Mouse (Mus musculus) mouse embryonic stem cell (cell line): Measurements from ENCODE around the gene Map3k20.

Experiments used
- in situ Hi-C, 2 experiments: fragments of 300-500 bp; cut with MboI; formaldehyde crosslinking; loops; 1 replicate in 1 of 2; 3 replicates in 1 of 2; pipeline ENCODE4 v1.14.3; 2019 to 2020; ENCODE audit warnings: low sequenced_read_pairs in 2 of 2, low pct_unique_long_range_greater_than_20kb in 1 of 2, mixed read lengths in 1 of 2; ENCODE audit not compliant: unreplicated experiment in 1 of 2

Gene Map3k20

DNA sequence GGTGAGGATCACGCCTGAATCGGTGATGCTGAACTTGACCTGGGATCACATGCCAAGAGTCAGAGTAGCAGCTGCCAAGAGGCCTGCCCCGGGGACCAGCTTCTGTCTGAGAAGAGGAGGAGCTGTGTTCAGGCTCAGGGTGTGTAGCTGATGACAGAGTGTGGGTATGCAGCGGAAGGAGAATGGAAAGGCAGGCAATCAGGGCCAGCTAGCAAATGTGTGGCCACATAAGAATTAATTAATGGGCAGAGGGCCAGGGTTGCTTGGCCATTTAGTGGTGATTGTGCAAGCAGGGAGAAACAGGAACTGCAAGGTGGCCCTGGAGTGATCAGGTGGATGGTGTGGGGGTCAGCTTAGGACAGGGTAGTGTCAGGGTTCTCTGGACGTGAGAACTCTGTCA is 23.5 kb downstream of the Map3k20 start:
- in situ Hi-C loops = no loop called here

DNA sequence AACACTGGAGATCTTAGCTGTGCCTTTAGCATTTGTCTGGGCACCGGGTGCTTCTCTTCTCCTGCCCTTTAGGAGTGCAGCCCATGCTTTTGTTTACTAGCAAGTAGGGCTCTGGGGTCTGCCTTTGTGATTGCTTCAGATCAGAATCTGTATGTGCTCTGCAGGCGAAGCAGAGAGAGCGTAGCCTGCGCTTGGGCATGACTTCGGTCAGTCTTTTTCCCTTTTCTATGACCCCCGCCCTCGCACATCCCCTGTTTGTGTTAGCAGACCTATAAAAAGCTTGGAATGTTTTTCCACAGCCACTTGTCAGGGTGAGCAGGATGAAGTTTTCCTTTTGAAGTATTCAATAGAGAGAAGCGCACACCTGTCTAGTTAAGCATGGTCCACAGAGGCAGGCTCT is 26.0 kb downstream of the Map3k20 start:
- in situ Hi-C loops = no loop called here

DNA sequence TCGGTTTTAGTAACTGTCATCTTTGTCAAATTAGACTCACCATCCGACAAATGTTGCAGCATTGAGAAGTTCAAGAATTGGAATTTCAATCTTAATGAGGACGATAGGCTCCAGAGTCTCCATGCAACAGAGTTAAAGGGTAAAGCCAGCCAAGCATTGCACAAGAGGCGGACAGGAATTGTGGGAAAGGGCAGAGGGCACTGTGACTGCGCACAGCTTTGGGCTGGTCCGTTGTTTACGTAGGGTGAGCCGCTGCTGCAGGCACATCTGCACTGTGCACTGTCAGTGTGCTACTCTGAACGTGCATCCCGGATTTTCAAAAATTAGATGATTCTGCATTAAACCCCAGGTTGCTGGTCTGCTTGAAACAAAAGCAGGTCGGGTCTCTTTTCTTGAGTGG is 27.9 kb downstream of the Map3k20 start:
- in situ Hi-C loops = no loop called here

DNA sequence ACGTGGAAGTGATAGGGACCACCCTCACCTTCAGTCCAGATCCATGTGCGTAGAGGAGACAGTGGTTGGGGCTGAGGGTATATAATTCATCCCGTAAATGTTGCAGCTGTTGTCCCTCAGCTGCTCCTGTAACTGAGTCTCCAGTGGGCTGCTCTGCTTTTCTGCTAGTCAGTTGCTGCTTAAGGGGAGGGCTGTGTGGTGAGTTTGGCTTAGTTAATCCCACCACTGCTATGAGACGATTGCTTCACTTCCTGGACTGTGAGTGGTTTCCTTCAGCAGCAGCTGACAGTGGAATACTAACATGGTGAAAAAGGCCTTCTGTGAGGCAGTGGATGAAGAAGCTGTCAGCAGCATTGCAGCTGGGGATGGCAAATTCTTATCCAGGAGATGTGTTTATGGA is 33.0 kb downstream of the Map3k20 start:
- in situ Hi-C loops = no loop called here

DNA sequence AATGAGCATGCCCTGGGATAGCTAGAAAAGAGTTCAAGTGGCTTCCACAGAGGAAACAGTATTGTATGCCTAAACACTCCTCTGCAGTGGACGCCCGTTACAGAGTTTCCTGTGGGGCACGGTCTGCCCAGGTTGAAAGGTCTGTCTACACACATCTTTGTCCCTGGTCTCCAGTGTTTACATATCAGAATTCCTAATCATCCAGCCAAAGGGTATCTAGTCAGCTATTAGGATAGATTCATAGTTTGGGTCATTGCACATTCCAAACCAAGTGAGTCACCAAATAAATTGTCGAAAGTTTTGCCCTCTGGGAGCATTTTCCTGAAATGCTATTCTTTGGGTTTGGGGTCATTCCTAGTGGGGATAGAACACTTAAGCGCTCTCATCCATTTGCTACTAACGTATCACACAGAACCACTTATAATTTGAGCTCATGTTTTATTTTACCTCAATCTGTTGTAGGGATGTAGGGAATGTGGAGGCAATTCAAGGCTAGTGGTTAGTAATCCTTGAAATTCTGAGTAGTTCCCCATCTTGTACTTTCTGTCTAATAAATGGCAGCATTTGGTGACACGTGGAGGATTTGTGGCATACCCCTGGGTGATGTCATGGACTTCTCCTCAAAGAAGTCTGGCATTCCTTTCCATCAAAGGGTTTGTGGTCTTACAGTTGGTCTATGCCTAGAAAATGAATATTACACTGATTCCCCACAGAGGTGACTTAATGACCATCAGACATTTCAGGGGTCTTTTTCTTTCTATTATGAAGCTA is 33.8 kb downstream of the Map3k20 start:
- in situ Hi-C loops = no loop called here

DNA sequence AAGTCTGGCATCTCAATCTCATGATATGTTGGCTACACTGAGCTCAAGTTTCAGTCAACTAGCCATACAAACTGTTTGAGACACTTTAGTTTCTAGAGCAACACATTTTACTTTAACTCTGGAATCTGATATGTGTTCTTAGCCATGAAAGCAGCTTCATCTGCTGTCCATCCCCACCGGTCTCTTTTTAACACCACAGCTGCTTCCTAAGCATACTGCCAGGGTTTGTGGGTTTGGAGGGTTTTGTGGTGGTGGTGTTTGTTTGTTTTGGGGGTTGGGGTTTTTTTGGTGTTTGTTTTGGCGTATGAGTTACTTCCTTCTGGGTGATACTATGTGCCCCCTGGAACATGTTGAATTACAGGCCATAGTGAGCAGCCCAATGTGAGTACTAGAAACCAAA is 35.2 kb downstream of the Map3k20 start:
- in situ Hi-C loops = no loop called here

DNA sequence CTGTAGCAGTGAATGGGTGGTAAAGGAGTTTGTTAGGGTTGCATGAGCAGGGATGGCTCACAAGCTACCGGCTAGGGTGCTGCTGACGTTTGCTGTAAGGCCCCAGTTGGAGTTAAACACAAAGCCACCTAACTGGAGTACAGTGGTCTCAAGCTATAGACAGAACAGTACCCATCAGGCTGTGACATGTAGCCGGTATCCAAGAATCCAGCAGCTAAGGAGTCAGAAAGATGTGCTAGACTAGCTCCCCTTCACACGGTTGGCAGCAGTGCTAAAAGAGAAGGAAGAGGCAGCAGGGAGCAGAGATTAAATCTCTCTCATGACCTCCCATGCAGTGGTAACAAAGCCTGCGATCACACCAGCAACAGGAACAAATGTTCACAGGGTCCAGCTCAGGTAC is 36.2 kb downstream of the Map3k20 start:
- in situ Hi-C loops = no loop called here

DNA sequence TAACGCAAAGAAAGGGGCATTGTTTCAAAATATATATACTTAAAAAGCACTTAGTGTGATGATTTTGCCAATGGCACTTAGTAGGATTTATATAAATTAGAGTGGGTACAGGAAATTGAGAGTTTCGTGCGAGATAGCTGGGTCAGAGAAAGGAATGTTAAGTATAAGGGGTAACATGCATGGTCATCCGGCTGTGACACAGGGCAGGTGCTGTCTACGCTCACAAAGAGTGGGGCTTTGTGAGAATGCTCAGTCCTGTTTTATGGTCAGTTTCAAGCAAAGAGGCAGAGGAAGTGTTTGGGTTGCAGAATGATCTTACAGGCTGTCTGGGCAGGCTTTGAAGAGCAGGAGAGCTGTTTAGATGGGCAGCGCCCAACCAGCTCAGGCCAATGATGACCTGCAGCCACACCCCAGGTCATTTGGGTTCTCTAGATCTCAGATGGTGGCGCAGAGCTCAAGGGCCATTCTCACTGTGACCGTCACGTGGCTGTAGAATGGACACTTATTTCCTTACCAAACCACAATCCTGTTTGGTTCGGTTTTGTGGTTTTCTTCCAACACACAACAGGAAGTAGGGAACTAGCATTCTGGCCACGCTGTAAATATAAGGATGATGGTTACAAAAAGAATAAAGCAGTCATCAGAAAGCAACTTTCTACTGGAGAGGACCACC is 37.4 kb downstream of the Map3k20 start:
- in situ Hi-C loops = no loop called here

DNA sequence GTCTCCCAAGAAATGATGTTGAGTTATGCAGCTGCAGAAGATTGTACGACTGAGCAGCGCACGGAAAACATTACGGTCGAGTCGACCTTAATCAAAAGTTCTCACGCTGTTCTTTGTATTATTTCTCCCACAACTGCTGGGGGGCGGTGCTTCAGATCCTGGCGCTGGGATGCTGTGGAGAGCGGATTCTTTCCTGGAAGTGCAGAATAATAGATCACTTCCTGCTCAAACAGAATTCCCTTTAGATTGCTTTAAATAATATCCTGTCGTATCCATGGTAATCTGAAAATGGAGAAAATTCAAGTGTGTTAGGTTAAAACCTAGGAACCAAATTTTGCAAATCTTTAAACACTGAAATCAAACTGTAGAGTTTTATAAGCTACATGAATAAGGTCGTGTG is 39.0 kb downstream of the Map3k20 start:
- in situ Hi-C loops = no loop called here

DNA sequence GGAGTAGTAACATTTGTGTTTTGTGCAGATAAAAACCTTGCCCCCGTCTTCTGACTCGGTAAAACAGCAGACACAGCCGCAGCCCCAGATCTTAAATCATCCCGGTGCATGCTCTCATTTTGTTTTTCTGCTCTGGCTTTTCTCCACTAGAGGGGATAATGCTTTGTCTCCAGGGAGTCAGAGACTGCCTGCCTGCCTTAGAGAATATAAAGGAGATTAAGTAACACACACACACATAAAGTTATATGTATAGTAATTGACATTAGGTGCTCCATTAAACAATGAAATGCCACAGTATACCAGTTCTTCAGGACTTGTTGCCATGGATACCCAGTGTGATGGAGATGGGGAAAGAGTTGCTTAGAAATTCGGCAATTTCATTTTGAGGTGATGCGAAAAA is 41.1 kb downstream of the Map3k20 start:
- in situ Hi-C loops = no loop called here

DNA sequence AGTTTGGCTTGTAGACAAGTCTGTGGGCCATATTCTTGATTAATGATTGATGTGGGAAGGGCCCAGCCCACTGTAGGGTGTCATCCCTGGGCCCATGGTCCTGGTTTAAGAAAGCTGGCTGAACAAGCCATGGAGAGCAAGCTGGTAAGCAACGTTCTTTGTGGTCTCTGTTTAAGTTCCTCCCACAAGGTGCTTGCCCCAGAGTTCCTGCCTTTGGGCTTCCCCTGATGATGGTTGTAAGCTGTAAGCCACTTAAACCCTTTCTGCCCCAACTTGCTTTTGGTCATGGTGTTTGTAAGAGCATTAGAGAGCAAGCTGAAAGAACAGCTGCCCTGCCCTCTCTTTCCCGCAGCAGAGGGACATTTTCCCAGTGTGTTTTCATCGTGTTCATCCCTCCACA is 43.0 kb downstream of the Map3k20 start:
- in situ Hi-C loops = no loop called here

DNA sequence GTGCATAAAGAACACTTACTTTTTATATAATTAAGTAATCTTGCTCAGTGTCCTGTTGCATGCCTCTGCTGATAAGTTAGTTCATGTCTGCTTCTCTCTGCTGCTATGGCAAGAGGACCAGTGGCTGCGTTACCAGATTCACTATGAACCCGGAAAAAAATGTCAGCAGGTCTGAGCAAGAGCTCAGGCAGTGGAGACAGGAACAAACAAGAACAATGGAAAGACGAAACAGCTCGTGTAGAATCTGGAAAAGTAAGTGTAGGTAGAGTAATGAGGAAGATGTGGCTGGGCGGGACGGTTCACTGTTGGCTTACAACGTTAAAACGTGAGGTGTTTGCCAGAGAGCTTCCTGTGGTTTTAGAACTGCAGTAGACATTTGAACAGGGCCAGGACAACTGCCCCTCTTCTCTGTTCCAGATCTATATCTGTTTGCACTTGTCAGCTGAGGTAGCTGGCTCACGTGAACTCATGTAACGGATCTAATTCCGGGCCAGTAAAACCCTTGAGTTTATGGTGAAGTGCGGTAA is 45.6 kb downstream of the Map3k20 start:
- in situ Hi-C loops = no loop called here

DNA sequence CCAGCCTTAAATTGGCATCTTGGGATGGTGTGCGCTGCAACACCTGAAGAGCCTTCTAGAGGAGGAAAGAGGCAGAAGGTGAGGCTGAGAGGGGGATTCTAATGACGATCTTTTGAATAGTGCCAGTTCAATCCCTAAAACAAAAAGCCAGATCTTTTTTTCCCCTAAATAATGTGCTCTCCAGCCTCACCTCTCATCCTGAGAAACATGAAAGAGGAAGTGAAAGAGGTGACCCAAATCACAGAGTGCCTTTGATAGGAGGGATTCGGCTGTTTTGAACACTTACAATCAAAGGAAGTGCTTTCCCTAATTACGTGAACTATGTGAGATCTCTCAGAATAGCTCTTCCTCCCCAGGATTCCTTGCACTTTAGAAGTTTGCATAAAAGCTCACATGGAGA is 46.6 kb downstream of the Map3k20 start:
- in situ Hi-C loops = no loop called here

DNA sequence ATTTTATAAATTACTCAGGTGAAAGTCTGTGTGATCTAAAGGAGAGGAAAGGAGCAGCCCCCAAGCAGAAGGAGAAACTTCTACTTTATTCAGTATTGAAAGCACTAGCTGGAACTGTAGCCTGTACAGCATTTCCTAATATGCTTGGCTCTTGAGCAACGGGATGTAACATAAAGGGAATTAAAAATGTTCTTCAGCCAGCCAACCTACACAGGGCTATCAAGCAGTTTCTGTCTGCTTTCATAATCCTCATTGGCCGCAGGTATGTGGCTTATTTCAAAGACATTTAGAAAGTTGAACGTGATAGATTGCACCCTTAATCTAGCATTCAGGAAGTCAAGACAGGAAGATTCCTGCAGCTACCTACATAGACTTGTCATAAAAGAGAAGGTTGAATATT is 47.8 kb downstream of the Map3k20 start:
- in situ Hi-C loops = no loop called here

DNA sequence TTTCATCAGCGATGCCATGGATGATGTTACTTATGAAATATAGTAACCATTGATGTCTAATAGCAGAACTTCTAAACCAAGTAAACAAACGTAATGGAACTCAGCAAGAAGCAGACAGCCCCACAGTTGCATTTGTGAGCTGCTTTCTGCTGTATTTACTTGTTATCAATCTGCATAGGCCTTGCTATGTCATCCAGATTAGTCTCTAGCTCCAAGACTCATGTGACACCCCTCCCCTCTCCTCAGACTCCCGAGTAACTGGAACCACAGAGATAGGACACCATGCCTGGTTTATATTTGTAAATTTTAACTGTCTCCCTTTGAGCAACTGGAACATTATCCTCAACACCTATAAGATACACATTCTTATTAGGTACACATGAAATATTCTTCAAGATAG is 51.4 kb downstream of the Map3k20 start:
- in situ Hi-C loops = no loop called here

DNA sequence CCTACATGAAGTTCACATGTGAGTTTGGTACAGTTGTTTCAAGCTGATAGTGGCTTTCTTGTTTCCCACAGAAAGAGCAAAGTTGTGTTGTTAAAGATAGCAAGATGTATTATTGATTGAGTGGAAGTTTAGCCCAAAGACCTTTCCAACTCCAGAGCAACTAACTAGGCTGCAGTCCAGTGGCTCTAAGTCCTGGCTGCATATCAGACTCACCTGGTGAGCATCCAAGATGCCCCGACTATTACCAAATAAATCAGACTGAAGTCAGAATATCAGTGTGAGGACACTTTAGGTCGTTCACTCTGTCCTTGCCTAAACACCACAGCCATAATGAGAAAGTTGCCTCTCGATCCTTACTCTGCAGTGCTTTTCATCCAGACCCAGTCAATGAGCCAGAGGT is 59.8 kb downstream of the Map3k20 start:
- in situ Hi-C loops = no loop called here

DNA sequence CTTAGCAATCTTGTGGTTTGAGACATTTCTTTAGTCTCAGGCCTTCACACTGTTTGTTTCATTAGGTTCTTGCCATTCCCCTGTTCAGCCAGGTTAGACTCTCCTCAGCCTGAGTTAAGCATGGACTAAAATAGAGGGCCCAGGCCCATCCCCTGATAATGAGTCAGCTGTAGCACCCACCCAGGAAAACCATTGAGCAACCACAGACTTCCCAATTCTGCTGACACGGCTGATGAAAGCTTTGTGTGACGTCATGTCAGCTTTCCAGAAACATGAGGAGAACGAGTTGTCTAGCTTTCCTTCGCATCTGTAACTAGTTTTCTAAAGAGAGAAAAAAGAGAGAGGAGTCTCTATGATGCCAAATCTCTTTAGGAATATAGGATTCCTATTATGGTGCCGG is 65.9 kb downstream of the Map3k20 start:
- in situ Hi-C loops = no loop called here

DNA sequence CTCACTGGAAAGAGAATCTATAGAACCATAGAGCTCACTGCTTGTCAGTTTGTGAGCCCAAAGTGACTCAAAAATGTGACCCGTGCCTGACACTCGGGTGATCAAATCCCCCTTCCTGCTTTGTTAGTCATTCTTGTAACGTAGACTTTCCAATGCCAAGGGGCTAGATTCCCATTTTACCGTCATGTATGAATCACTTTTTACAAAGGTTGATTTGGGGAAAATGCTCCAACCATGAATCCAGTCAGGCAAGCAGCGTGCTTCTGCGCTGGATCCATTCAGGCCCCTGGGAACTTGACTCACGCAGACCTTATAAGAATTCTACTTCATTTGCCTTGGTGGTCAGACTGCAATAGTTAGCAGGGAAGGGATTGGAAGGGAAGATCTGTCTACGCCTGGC is 66.3 kb downstream of the Map3k20 start:
- in situ Hi-C loops = no loop called here

DNA sequence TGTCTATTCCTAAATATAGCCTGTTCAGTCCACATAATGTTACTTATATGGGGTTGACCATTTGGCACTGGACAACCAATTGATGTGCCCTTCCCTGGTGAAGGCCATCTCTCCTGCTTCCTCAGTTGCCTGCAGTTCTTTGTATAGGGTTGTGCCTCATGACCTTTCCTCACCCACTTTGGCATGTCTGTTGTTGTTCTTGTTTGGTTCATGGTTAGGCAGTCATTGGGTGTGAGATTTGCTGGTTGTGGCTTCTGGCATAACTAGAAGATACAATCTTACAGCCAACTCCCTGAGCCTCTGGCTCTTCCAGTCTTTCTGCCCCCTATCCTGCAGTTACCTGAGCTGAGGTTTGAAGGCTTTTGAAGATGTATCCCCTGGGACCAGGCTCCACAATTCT is 67.3 kb downstream of the Map3k20 start:
- in situ Hi-C loops = no loop called here

DNA sequence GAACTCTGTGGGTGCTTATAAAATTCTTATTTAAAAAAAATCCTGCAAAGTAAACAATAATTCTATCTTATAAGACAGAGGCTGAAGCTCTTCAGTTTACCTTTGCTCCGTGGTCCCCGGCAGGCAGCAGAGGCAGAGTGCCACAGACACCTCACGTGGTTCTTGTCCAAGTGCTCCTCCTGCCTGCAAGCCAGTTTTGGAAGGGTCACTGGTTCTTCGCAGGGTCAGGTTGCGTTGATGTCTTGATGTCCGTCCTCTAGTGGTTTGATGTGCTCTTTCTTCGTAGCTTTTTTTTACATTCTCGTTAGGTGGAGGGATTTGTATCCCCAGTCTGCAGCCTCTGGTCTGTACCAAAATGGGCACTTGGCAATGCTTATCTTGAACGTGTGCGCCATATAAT is 71.0 kb downstream of the Map3k20 start:
- in situ Hi-C loops = no loop called here
